Mouse (Mus musculus) liver, embryonic 16.5 days (tissue): ENCODE results near the gene Ttc16. TPM values are rescaled to one million over a fixed set of nuclear protein-coding genes. Genes with fewer than 3 reads are reported as not detected.

Experiments used
- ATAC-seq: fragments of 200-750 bp; cut with Nextera tagmentation; 2 replicates; pipeline ENCODE4 v1.8.0; 2017; ENCODE audit warnings: low read depth, mild to moderate bottlenecking, moderate number of reproducible peaks, moderate library complexity
- H3K27ac ChIP-seq: fragments of 300-500 bp; sonication (generic); 2 replicates; pipeline ENCODE4 v1.5.1; 2014; ENCODE audit warnings: mild to moderate bottlenecking, low read length
- H3K27me3 ChIP-seq: fragments of 300-500 bp; sonication (generic); 2 replicates; pipeline ENCODE4 v1.6.1; 2014; ENCODE audit warnings: low read depth, low read length, mixed read lengths; ENCODE audit not compliant: control insufficient read depth, insufficient read depth
- H3K36me3 ChIP-seq: fragments of 300-500 bp; sonication (generic); 2 replicates; pipeline ENCODE4 v1.6.1; 2014; ENCODE audit warnings: mild to moderate bottlenecking; ENCODE audit not compliant: control insufficient read depth, insufficient read depth
- H3K4me1 ChIP-seq: fragments of 300-500 bp; sonication (generic); 2 replicates; pipeline ENCODE4 v1.6.1; 2014; ENCODE audit warnings: low read depth, low read length, mixed read lengths; ENCODE audit not compliant: control insufficient read depth
- H3K4me2 ChIP-seq: fragments of 300-500 bp; sonication (generic); 2 replicates; pipeline ENCODE4 v1.6.1; 2014; ENCODE audit warnings: low read depth, low read length, mixed read lengths
- H3K4me3 ChIP-seq: fragments of 300-500 bp; sonication (generic); 2 replicates; pipeline ENCODE4 v1.5.1; 2014; ENCODE audit warnings: low read depth, mild to moderate bottlenecking, low read length
- H3K9ac ChIP-seq: fragments of 300-500 bp; sonication (generic); 2 replicates; pipeline ENCODE4 v1.6.1; 2014; ENCODE audit warnings: low read depth, low read length
- H3K9me3 ChIP-seq: fragments of 300-500 bp; sonication (generic); replicated peaks from 2 replicates; pipeline ENCODE4 v1.6.1; 2016; ENCODE audit warnings: low read length; ENCODE audit not compliant: control insufficient read depth
- WGBS: fragments of 180-500 bp; shearing (Covaris S2); extraction: QIAGEN DNeasy Blood & Tissue Kit; methylation state at CpG from one replicate; pipeline ENCODE4 v1.1.7; 2014; ENCODE audit not compliant: insufficient replicate concordance; 5-methylcytosine and 5-hydroxymethylcytosine counted together
- polyA plus RNA-seq: library from polyadenylated mRNA; unstranded; fragments of >200 nt; fragmentation: Nextera tagmentation; extraction: Ambion mirVana; gene quantifications from 2 replicates; pipeline ENCODE4 v1.2.1, GENCODE M21; 2015

Ttc16 gene
- polyA plus RNA-seq, 1 experiment from 2014 or later: 0.07 TPM

DNA sequence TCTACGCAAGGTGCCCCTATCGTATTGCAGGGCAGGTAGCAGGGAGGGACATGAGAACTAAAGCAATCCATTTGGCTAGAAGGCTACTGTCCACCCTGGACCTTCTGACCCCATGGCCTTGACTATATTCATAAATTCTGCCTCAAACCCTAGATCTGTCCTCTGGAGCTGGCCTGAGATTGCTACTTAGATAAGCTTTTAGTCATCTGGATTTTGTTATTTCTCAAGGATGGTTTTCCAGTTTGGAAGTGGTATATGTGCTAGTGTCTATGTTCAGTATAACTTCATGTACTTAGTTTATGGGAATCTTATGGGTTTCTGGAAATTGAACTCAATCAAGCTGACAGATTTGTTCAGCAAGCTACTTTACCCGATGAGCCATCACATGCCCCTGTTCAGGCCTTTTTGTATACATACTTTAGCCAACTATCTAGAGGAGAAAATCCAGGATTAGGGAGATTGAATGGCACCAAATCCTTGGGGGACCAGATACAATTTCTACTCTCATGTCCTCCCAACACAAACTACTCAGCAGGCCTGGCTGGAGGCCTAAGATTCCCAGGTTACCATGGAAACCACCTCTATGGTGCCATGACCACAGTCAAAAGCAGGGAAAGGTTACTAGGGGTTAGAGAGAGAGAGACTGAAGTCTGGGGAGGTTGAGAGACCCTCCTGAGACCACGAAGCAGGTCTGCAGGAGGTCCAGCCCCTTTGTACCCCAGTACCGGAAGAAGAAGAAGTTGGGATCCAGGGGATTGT is 5.9 kb downstream of the Ttc16 start:
- Histone ChIP-seq H3K9me3 (no peaks in the 10 kb centered on the region), H3K36me3 (no peaks in the 10 kb centered on the region), H3K9ac (no peak overlapping the region), H3K4me2 (no peak overlapping the region), H3K27me3 (no peaks in the 10 kb centered on the region), H3K4me3 (no peak overlapping the region), H3K27ac (no peak overlapping the region), H3K4me1 (peaks cover 9% of the 10 kb centered on the region)
- no peak for ATAC-seq
- 77% methylated on average over 5 of the region's 5 CpGs for WGBS

GRCm38 (mm10) chr2:32768661-32769285 is 6.7 kb downstream of the Ttc16 start:
- Histone ChIP-seq H3K4me3 (no peak overlapping the region), H3K9me3 (no peaks in the 10 kb centered on the region), H3K27me3 (no peaks in the 10 kb centered on the region), H3K36me3 (no peaks in the 10 kb centered on the region), H3K27ac (no peak overlapping the region), H3K4me1 (peaks cover 9% of the 10 kb centered on the region), H3K4me2 (no peak overlapping the region), H3K9ac (no peak overlapping the region)
- WGBS: 36% methylated on average over 19 of the region's 19 CpGs
- ATAC-seq: peak; percentile 62

GRCm38 (mm10) chr2:32767241-32767640 is 8.2 kb downstream of the Ttc16 start:
- Histone ChIP-seq H3K4me1 (peaks cover 9% of the 10 kb centered on the region), H3K9me3 (no peaks in the 10 kb centered on the region), H3K9ac (no peak overlapping the region), H3K27ac (no peak overlapping the region), H3K27me3 (no peaks in the 10 kb centered on the region), H3K36me3 (no peaks in the 10 kb centered on the region), H3K4me2 (no peak overlapping the region), H3K4me3 (no peak overlapping the region)
- WGBS: 58% methylated on average over 12 of the region's 12 CpGs
- ATAC-seq: no peak

DNA sequence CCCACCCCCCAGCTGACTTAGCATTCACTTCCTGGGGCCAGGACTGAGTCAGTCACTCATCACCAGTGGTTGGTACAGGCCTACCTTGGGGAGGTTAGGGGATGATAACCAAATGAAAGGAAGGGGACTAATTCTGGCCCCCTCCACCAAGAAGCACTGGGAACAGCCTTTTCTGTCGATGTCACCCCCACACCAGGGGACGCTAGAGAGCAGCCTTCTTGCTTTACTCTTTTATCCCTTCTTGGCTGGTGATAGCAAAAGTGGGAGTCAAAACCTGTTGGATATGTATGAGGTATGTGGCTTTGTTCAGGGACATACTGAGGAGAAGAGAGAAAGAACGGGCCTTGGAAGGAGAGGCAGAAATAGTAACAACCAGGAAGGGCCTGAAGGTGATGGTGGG is 12.1 kb downstream of the Ttc16 start:
- no peaks in the 10 kb centered on the region for H3K27me3 ChIP-seq
- no peak for ATAC-seq
- no peak overlapping the region for H3K9ac ChIP-seq
- H3K4me3 ChIP-seq: no peak overlapping the region
- H3K27ac ChIP-seq: no peak overlapping the region
- H3K9me3 ChIP-seq: no peaks in the 10 kb centered on the region
- no peaks in the 10 kb centered on the region for H3K36me3 ChIP-seq
- H3K4me2 ChIP-seq: no peak overlapping the region
- peaks cover 2% of the 10 kb centered on the region; the same call in 1 of the 2 replicates for H3K4me1 ChIP-seq
- WGBS: 60% methylated on average over 3 of the region's 3 CpGs

- no peaks in the 10 kb centered on the region for H3K9me3 ChIP-seq
- no peak overlapping the region for H3K27ac ChIP-seq
- WGBS: 92% methylated on average over 4 of the region's 4 CpGs
- peaks cover 5% of the 10 kb centered on the region for H3K4me1 ChIP-seq
- H3K9ac ChIP-seq: no peak overlapping the region
- H3K36me3 ChIP-seq: no peaks in the 10 kb centered on the region
- no peak overlapping the region for H3K4me2 ChIP-seq
- ATAC-seq: no peak
- no peak overlapping the region for H3K4me3 ChIP-seq
- H3K27me3 ChIP-seq: no peaks in the 10 kb centered on the region
Observed at GRCm38 (mm10) chr2:32761859-32762258, 13.6 kb downstream of the Ttc16 start.

- no peaks in the 10 kb centered on the region for H3K9me3 ChIP-seq
- H3K9ac ChIP-seq: no peak overlapping the region
- no peak for ATAC-seq
- no peaks in the 10 kb centered on the region for H3K27me3 ChIP-seq
- H3K4me3 ChIP-seq: no peak overlapping the region
- H3K36me3 ChIP-seq: no peaks in the 10 kb centered on the region
- H3K4me1 ChIP-seq: peaks cover 7% of the 10 kb centered on the region
- WGBS: 86% methylated on average over 14 of the region's 14 CpGs
- no peak overlapping the region for H3K27ac ChIP-seq
- H3K4me2 ChIP-seq: no peak overlapping the region
Observed at GRCm38 (mm10) chr2:32761361-32761760, 14.1 kb downstream of the Ttc16 start.

GRCm38 (mm10) chr2:32759001-32759400 is 16.4 kb downstream of the Ttc16 start:
- Histone ChIP-seq H3K27me3 (no peaks in the 10 kb centered on the region), H3K9me3 (no peaks in the 10 kb centered on the region), H3K9ac (no peak overlapping the region), H3K4me2 (no peak overlapping the region), H3K4me3 (no peak overlapping the region), H3K27ac (no peak overlapping the region), H3K36me3 (no peaks in the 10 kb centered on the region), H3K4me1 (peaks cover 7% of the 10 kb centered on the region)
- no peak for ATAC-seq
- WGBS: 89% methylated on average over 2 of the region's 2 CpGs

GRCm38 (mm10) chr2:32758503-32758902 is 16.9 kb downstream of the Ttc16 start:
- H3K27me3 ChIP-seq: no peaks in the 10 kb centered on the region
- H3K36me3 ChIP-seq: no peaks in the 10 kb centered on the region
- no peak overlapping the region for H3K27ac ChIP-seq
- H3K4me1 ChIP-seq: peaks cover 7% of the 10 kb centered on the region
- no peak overlapping the region for H3K4me2 ChIP-seq
- no peaks in the 10 kb centered on the region for H3K9me3 ChIP-seq
- 0 out of 2 replicates have a peak, but pooled peaks have one; percentile 10 for ATAC-seq
- H3K9ac ChIP-seq: no peak overlapping the region
- 78% methylated on average over 8 of the region's 8 CpGs for WGBS
- no peak overlapping the region for H3K4me3 ChIP-seq
